7 mouse cellular contexts compared by ENCODE assay signal in the genomic region with DNA sequence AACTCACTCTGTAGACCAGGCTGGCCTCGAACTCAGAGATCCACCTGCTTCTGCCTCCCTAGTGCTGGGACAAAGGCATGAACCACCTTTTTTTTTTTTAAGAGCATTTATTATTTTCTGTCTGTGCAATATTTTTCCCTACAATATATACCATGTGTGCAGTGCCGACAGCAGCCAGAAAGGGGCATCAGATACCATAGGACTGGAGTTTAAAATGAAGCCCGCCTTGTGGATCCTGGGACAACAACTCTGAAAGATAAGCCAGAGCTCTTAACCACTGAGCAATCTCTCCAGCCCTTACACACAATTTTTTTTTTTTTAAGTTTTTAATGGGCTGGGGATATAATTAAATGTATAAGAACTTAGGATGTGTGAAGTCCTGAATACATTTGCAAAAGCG. TPM values are rescaled to one million over a fixed set of nuclear protein-coding genes. Genes with fewer than 3 reads are reported as not detected.
A peak's percentile ranks its signal among the peaks of the same experiment; 100 is the strongest.
DNase-seq lines count a peak whose midpoint lies in the region; ATAC-seq and TF ChIP-seq lines count a peak whose summit lies in the region.

No protein-coding gene starts in this region.

- H3K4me2 ChIP-seq in CH12.LX (ENCODE audit: insufficient read depth, low read depth, poor library complexity, severe bottlenecking): peak overlapping the region; percentile 39; the same call in 1 of the 2 replicates
- peak overlapping the region; percentile 97 for H3K4me2 ChIP-seq in intestine, embryonic 15.5 days (replicated peaks)
- H3K4me2 ChIP-seq in lung, postnatal 0 days (replicated peaks; ENCODE audit: low read depth, low read length): 0 out of 2 replicates have a peak overlapping the region, but pooled peaks have one; percentile 70
- H3K4me2 ChIP-seq in stomach, embryonic 16.5 days (ENCODE audit: low read depth, low read length): peak overlapping the region; percentile 93

- H3K27me3 ChIP-seq in CH12.LX (replicated peaks): no peaks in the 10 kb centered on the region
- peaks cover 16% of the 10 kb centered on the region; the same call in 1 of the 2 replicates for H3K27me3 ChIP-seq in forebrain, embryonic 10.5 days (ENCODE audit: poor library complexity, severe bottlenecking)
- H3K27me3 ChIP-seq in intestine, embryonic 15.5 days (replicated peaks): no peaks in the 10 kb centered on the region
- H3K27me3 ChIP-seq in lung, postnatal 0 days (replicated peaks; ENCODE audit: insufficient read depth, low read length): no peaks in the 10 kb centered on the region
- H3K27me3 ChIP-seq in stomach, embryonic 16.5 days (ENCODE audit: control insufficient read depth, insufficient read depth, low read length): no peaks in the 10 kb centered on the region

- 9% methylated on average over 4 of the region's 4 CpGs for WGBS in bone marrow, adult 2 months
- 31% methylated on average over 4 of the region's 4 CpGs for WGBS in forebrain, embryonic 10.5 days
- 29% methylated on average over 4 of the region's 4 CpGs for WGBS in intestine, embryonic 15.5 days
- WGBS in lung, postnatal 0 days: 24% methylated on average over 4 of the region's 4 CpGs
- WGBS in stomach, embryonic 16.5 days: 24% methylated on average over 4 of the region's 4 CpGs

- in situ Hi-C loops in CH12.LX (cut with MboI; ENCODE audit: low pct_ligation_motif_present, low pct_unique_long_range_greater_than_20kb, low sequenced_read_pairs): loop anchor here (5.0 kb wide), 1 partner anchor 33 kb away; no protein-coding TSS in a partner anchor

- H3K4me3 ChIP-seq in CH12.LX (replicated peaks in 1 of 3; ENCODE audit: low read depth in 2 of 3, low read length in 2 of 3, poor library complexity in 1 of 3): peak overlapping the region in 2 of 3 experiments; percentile 20 to 54
- no peak overlapping the region for H3K4me3 ChIP-seq in bone marrow, adult 2 months (replicated peaks; ENCODE audit: control insufficient read depth, low read depth, low read length)
- H3K4me3 ChIP-seq in forebrain, embryonic 10.5 days: peak overlapping the region; percentile 62
- peak overlapping the region; percentile 54; the same call in 1 of the 2 replicates for H3K4me3 ChIP-seq in intestine, embryonic 15.5 days (replicated peaks)
- no peak overlapping the region; the same call in 1 of the 2 replicates for H3K4me3 ChIP-seq in lung, postnatal 0 days (ENCODE audit: low read depth, low read length)
- peak overlapping the region; percentile 65; the same call in 1 of the 2 replicates for H3K4me3 ChIP-seq in stomach, embryonic 16.5 days (replicated peaks; ENCODE audit: low read length)

- H3K79me2 ChIP-seq in CH12.LX (replicated peaks; ENCODE audit: control insufficient read depth, extremely low read depth, insufficient read depth, poor library complexity, severe bottlenecking): no peaks in the 10 kb centered on the region

- H3K9ac ChIP-seq in CH12.LX (ENCODE audit: insufficient read depth, low read depth): peak overlapping the region; percentile 82
- no peak overlapping the region for H3K9ac ChIP-seq in intestine, embryonic 15.5 days
- H3K9ac ChIP-seq in lung, postnatal 0 days (replicated peaks; ENCODE audit: low read depth): no peak overlapping the region
- no peak overlapping the region for H3K9ac ChIP-seq in stomach, embryonic 16.5 days (ENCODE audit: low read length)

- H3K4me1 ChIP-seq in CH12.LX (ENCODE audit: control insufficient read depth in 1 of 2, insufficient read depth in 2 of 2): peaks cover 16 to 27% of the 10 kb centered on the region in 2 experiments
- peaks cover 10% of the 10 kb centered on the region for H3K4me1 ChIP-seq in bone marrow, adult 2 months (ENCODE audit: control insufficient read depth, insufficient read depth, low read length)
- peaks cover 41% of the 10 kb centered on the region for H3K4me1 ChIP-seq in forebrain, embryonic 10.5 days
- H3K4me1 ChIP-seq in intestine, embryonic 15.5 days (replicated peaks): peaks cover 17% of the 10 kb centered on the region
- peaks cover 13% of the 10 kb centered on the region; the same call in 1 of the 2 replicates for H3K4me1 ChIP-seq in lung, postnatal 0 days (ENCODE audit: insufficient read depth, low read depth, low read length)
- H3K4me1 ChIP-seq in stomach, embryonic 16.5 days (ENCODE audit: control insufficient read depth, insufficient read depth, low read length): peaks cover 18% of the 10 kb centered on the region

- dilution Hi-C loops in CH12.LX (cut with MboI; ENCODE audit: extremely low pct_ligation_motif_present, extremely low pct_unique_long_range_greater_than_20kb, low sequenced_read_pairs): no loop called here

- peak; percentile 84 for TF ChIP-seq RAD21 in CH12.LX (IDR thresholded peaks at IDR 0.05; ENCODE audit: low read depth, low read length)

- peak in 1 of 2 experiments; percentile 85; a peak in 2 of 4 replicates for TF ChIP-seq CTCF in CH12.LX (conservative IDR thresholded peaks at IDR 0.05 in 1 of 2, IDR thresholded peaks at IDR 0.05 in 1 of 2; ENCODE audit: low read depth in 2 of 2, low read length in 2 of 2)
- 0 out of 2 replicates have a peak, but pooled peaks have one; percentile 22 for TF ChIP-seq CTCF in bone marrow, adult 2 months (IDR thresholded peaks at IDR 0.05; ENCODE audit: control insufficient read depth, insufficient read depth, low read length)
- peak; percentile 56 for TF ChIP-seq CTCF in lung, postnatal 0 days (IDR thresholded peaks at IDR 0.05)

- peak; percentile 78 for DNase-seq in CH12.LX (ENCODE audit: extremely low read depth)
- no peak for DNase-seq in forebrain, embryonic 10.5 days (ENCODE audit: extremely low spot score, low spot score)
- peak; percentile 89 for DNase-seq in lung, postnatal 0 days (ENCODE audit: low spot score)
- no peak for DNase-seq in frontal cortex, postnatal 10 days (ENCODE audit: low spot score in 2 of 2)

- no peak for TF ChIP-seq EP300 in CH12.LX (IDR thresholded peaks at IDR 0.05; ENCODE audit: low read length)
- no peak for TF ChIP-seq EP300 in lung, postnatal 0 days (IDR thresholded peaks at IDR 0.05)

- no peak for TF ChIP-seq POLR2A in CH12.LX (IDR thresholded peaks at IDR 0.05; ENCODE audit: low read depth, low read length)
- no peak for TF ChIP-seq POLR2A in bone marrow, adult 2 months (IDR thresholded peaks at IDR 0.05; ENCODE audit: borderline replicate concordance, control insufficient read depth, low read depth, low read length)

- peak overlapping the region; percentile 67 for H3K27ac ChIP-seq in CH12.LX (ENCODE audit: insufficient read depth, low read depth)
- peak overlapping the region; percentile 95 for H3K27ac ChIP-seq in bone marrow, adult 2 months (ENCODE audit: control insufficient read depth, insufficient read depth, low read depth, low read length, poor library complexity)
- H3K27ac ChIP-seq in forebrain, embryonic 10.5 days: peak overlapping the region; percentile 92
- H3K27ac ChIP-seq in intestine, embryonic 15.5 days: peak overlapping the region; percentile 86; the same call in 1 of the 2 replicates
- peak overlapping the region; percentile 55 for H3K27ac ChIP-seq in lung, postnatal 0 days (ENCODE audit: low read length)
- H3K27ac ChIP-seq in stomach, embryonic 16.5 days (ENCODE audit: low read length): no peak overlapping the region

- ATAC-seq in intestine, embryonic 15.5 days: peak; percentile 48
- ATAC-seq in lung, postnatal 0 days: peak; percentile 53
- no peak for ATAC-seq in stomach, embryonic 16.5 days (ENCODE audit: insufficient read depth, low FRiP score)

- H3K36me3 ChIP-seq in CH12.LX (replicated peaks in 1 of 2; ENCODE audit: control insufficient read depth in 1 of 2, insufficient read depth in 1 of 2, low read length in 1 of 2): no peaks in the 10 kb centered on the region
- H3K36me3 ChIP-seq in forebrain, embryonic 10.5 days (replicated peaks): no peaks in the 10 kb centered on the region
- H3K36me3 ChIP-seq in intestine, embryonic 15.5 days: no peaks in the 10 kb centered on the region
- H3K36me3 ChIP-seq in lung, postnatal 0 days (ENCODE audit: insufficient read depth, low read length): no peaks in the 10 kb centered on the region
- no peaks in the 10 kb centered on the region for H3K36me3 ChIP-seq in stomach, embryonic 16.5 days (ENCODE audit: control insufficient read depth, insufficient read depth, low read length)

- no peaks in the 10 kb centered on the region for H3K9me3 ChIP-seq in CH12.LX (replicated peaks; ENCODE audit: low read length)
- H3K9me3 ChIP-seq in forebrain, embryonic 10.5 days: no peaks in the 10 kb centered on the region
- no peaks in the 10 kb centered on the region for H3K9me3 ChIP-seq in intestine, embryonic 15.5 days
- H3K9me3 ChIP-seq in lung, postnatal 0 days (ENCODE audit: low read length): no peaks in the 10 kb centered on the region
- no peaks in the 10 kb centered on the region for H3K9me3 ChIP-seq in stomach, embryonic 16.5 days (replicated peaks; ENCODE audit: control insufficient read depth, low read length)

RNA-seq across cellular contexts. Expression of a gene that starts 7.8 kb away (rescaled TPM):
- total RNA-seq in CH12.LX (2012; rRNA removed) (47.6 and 53.3 TPM in 2 replicates), CH12.LX (2014; rRNA removed) (32.0 and 37.5 TPM in 2 replicates)
- 81.0 and 94.2 TPM in 2 replicates for polyA plus RNA-seq in CH12.LX (2012; ENCODE audit: insufficient read length, low read depth)
- polyA plus RNA-seq in bone marrow, adult 2 months (2011; ENCODE audit: insufficient read depth, insufficient read length, low replicate concordance, missing spikeins): 108 and 194 TPM in 2 replicates
- polyA plus RNA-seq in forebrain, embryonic 10.5 days (2016; fragmentation: Nextera tagmentation; extraction: Ambion mirVana): 28.7 and 34.8 TPM in 2 replicates
- polyA plus RNA-seq in intestine, embryonic 15.5 days (2015; fragmentation: Nextera tagmentation; extraction: Ambion mirVana): 23.3 and 24.7 TPM in 2 replicates
- polyA plus RNA-seq in lung, postnatal 0 days (2015; fragmentation: Nextera tagmentation; extraction: Ambion mirVana): 15.9 and 18.3 TPM in 2 replicates
- 16.7 and 18.8 TPM in 2 replicates for polyA plus RNA-seq in stomach, embryonic 16.5 days (2015; fragmentation: Nextera tagmentation; extraction: Ambion mirVana)

RNA-seq across cellular contexts. Expression of a gene that starts 13.8 kb away (rescaled TPM):
- total RNA-seq in CH12.LX (2012; rRNA removed): 33.2 and 61.7 TPM in 2 replicates
- total RNA-seq in CH12.LX (2014; rRNA removed): 23.2 and 25.4 TPM in 2 replicates
- 22.2 and 23.3 TPM in 2 replicates for polyA plus RNA-seq in CH12.LX (2012; ENCODE audit: insufficient read length, low read depth)
- 4.4 and 9.2 TPM in 2 replicates for polyA plus RNA-seq in bone marrow, adult 2 months (2011; ENCODE audit: insufficient read depth, insufficient read length, low replicate concordance, missing spikeins)
- 16.4 and 18.8 TPM in 2 replicates for polyA plus RNA-seq in forebrain, embryonic 10.5 days (2016; fragmentation: Nextera tagmentation; extraction: Ambion mirVana)
- polyA plus RNA-seq in intestine, embryonic 15.5 days (2015; fragmentation: Nextera tagmentation; extraction: Ambion mirVana): 5.9 and 6.4 TPM in 2 replicates
- polyA plus RNA-seq in lung, postnatal 0 days (2015; fragmentation: Nextera tagmentation; extraction: Ambion mirVana): 30.0 and 31.1 TPM in 2 replicates
- 3.7 and 4.1 TPM in 2 replicates for polyA plus RNA-seq in stomach, embryonic 16.5 days (2015; fragmentation: Nextera tagmentation; extraction: Ambion mirVana)

RNA-seq across cellular contexts. Expression of a gene that starts 20.9 kb away (rescaled TPM):
- total RNA-seq in CH12.LX (2012; rRNA removed) (5.6 and 7.4 TPM in 2 replicates), CH12.LX (2014; rRNA removed) (1.1 and 1.5 TPM in 2 replicates)
- 9.3 and 9.5 TPM in 2 replicates for polyA plus RNA-seq in CH12.LX (2012; ENCODE audit: insufficient read length, low read depth)
- polyA plus RNA-seq in bone marrow, adult 2 months (2011; ENCODE audit: insufficient read depth, insufficient read length, low replicate concordance, missing spikeins): 19.8 and 23.6 TPM in 2 replicates
- 5.6 and 6.3 TPM in 2 replicates for polyA plus RNA-seq in forebrain, embryonic 10.5 days (2016; fragmentation: Nextera tagmentation; extraction: Ambion mirVana)
- 16.4 and 16.6 TPM in 2 replicates for polyA plus RNA-seq in intestine, embryonic 15.5 days (2015; fragmentation: Nextera tagmentation; extraction: Ambion mirVana)
- 18.9 and 20.1 TPM in 2 replicates for polyA plus RNA-seq in lung, postnatal 0 days (2015; fragmentation: Nextera tagmentation; extraction: Ambion mirVana)
- polyA plus RNA-seq in stomach, embryonic 16.5 days (2015; fragmentation: Nextera tagmentation; extraction: Ambion mirVana): 11.8 and 12.8 TPM in 2 replicates

RNA-seq across cellular contexts. Expression of a gene that starts 35.0 kb away (rescaled TPM):
- not detected in 2 replicates for total RNA-seq in CH12.LX (2012; rRNA removed)
- not detected in 2 replicates for total RNA-seq in CH12.LX (2014; rRNA removed)
- not detected in 2 replicates for polyA plus RNA-seq in CH12.LX (2012; ENCODE audit: insufficient read length, low read depth)
- 9.0 and 17.2 TPM in 2 replicates for polyA plus RNA-seq in bone marrow, adult 2 months (2011; ENCODE audit: insufficient read depth, insufficient read length, low replicate concordance, missing spikeins)
- 0.50 and 0.80 TPM in 2 replicates for polyA plus RNA-seq in forebrain, embryonic 10.5 days (2016; fragmentation: Nextera tagmentation; extraction: Ambion mirVana)
- 2.4 TPM in 2 replicates for polyA plus RNA-seq in intestine, embryonic 15.5 days (2015; fragmentation: Nextera tagmentation; extraction: Ambion mirVana)
- polyA plus RNA-seq in lung, postnatal 0 days (2015; fragmentation: Nextera tagmentation; extraction: Ambion mirVana): 11.8 and 13.3 TPM in 2 replicates
- polyA plus RNA-seq in stomach, embryonic 16.5 days (2015; fragmentation: Nextera tagmentation; extraction: Ambion mirVana): 4.6 and 4.8 TPM in 2 replicates

RNA-seq across cellular contexts. Expression of a gene that starts 50.4 kb away (rescaled TPM):
- total RNA-seq in CH12.LX (2012; rRNA removed) (0.04 TPM in 2 replicates), CH12.LX (2014; rRNA removed) (0.11 and 0.30 TPM in 2 replicates)
- 0.22 and 0.33 TPM in 2 replicates for polyA plus RNA-seq in CH12.LX (2012; ENCODE audit: insufficient read length, low read depth)
- polyA plus RNA-seq in bone marrow, adult 2 months (2011; ENCODE audit: insufficient read depth, insufficient read length, low replicate concordance, missing spikeins): 4.2 TPM in 2 replicates
- 0.09 TPM in 2 replicates for polyA plus RNA-seq in forebrain, embryonic 10.5 days (2016; fragmentation: Nextera tagmentation; extraction: Ambion mirVana)
- 0.13 and 0.23 TPM in 2 replicates for polyA plus RNA-seq in intestine, embryonic 15.5 days (2015; fragmentation: Nextera tagmentation; extraction: Ambion mirVana)
- 0.94 and 1.1 TPM in 2 replicates for polyA plus RNA-seq in lung, postnatal 0 days (2015; fragmentation: Nextera tagmentation; extraction: Ambion mirVana)
- polyA plus RNA-seq in stomach, embryonic 16.5 days (2015; fragmentation: Nextera tagmentation; extraction: Ambion mirVana): 0.21 and 0.30 TPM in 2 replicates

Comparison
In these comparisons a context has a peak if more than half of its experiments do, and no peak if none do; other contexts are left out.
1. DNase-seq: peak in CH12.LX (single experiment) and lung, postnatal 0 days (single experiment); none in forebrain, embryonic 10.5 days (single experiment) and frontal cortex, postnatal 10 days (0 of 2).
2. H3K4me2 ChIP-seq: peak in every context shown above with its lines; median percentile 97 in intestine, embryonic 15.5 days; 93 in stomach, embryonic 16.5 days; 70 in lung, postnatal 0 days; 39 in CH12.LX.
3. H3K4me3 ChIP-seq: peak in CH12.LX (2 of 3), forebrain, embryonic 10.5 days (single experiment), intestine, embryonic 15.5 days (single experiment) and stomach, embryonic 16.5 days (single experiment); none in bone marrow, adult 2 months (single experiment) and lung, postnatal 0 days (single experiment).